Mouse (Mus musculus) embryonic facial prominence, embryonic 12.5 days (tissue): ENCODE measurements around the gene Hoxc6. TPM values are rescaled to one million over a fixed set of nuclear protein-coding genes. Genes with fewer than 3 reads are reported as not detected.

Source experiments
- ATAC-seq: fragments of 200-750 bp; cut with Nextera tagmentation; 2 replicates; pipeline ENCODE4 v1.8.0; 2017; ENCODE audit not compliant: insufficient number of reproducible peaks, insufficient read depth, low FRiP score, low TSS enrichment
- H3K27ac ChIP-seq: fragments of 300-500 bp; sonication (generic); 2 replicates; pipeline ENCODE4 v1.5.1; 2016; ENCODE audit warnings: mild to moderate bottlenecking
- H3K27me3 ChIP-seq: fragments of 300-500 bp; sonication (generic); 2 replicates; pipeline ENCODE4 v1.6.1; 2016; ENCODE audit warnings: mild to moderate bottlenecking, moderate library complexity
- H3K36me3 ChIP-seq: fragments of 300-500 bp; sonication (generic); 2 replicates; pipeline ENCODE4 v1.6.1; 2016; ENCODE audit warnings: mild to moderate bottlenecking
- H3K4me1 ChIP-seq: fragments of 300-500 bp; sonication (generic); 2 replicates; pipeline ENCODE4 v1.6.1; 2016
- H3K4me2 ChIP-seq: fragments of 300-500 bp; sonication (generic); replicated peaks from 2 replicates; pipeline ENCODE4 v1.6.1; 2016; ENCODE audit warnings: mild to moderate bottlenecking, moderate library complexity
- H3K4me3 ChIP-seq: fragments of 300-500 bp; sonication (generic); 2 replicates; pipeline ENCODE4 v1.5.1; 2016; ENCODE audit warnings: mild to moderate bottlenecking
- H3K9ac ChIP-seq: fragments of 300-500 bp; sonication (generic); 2 replicates; pipeline ENCODE4 v1.6.1; 2016; ENCODE audit warnings: mild to moderate bottlenecking, moderate library complexity
- H3K9me3 ChIP-seq: fragments of 300-500 bp; sonication (generic); 2 replicates; pipeline ENCODE4 v1.6.1; 2016; ENCODE audit warnings: mild to moderate bottlenecking, moderate library complexity
- WGBS: fragments of 180-500 bp; shearing (Covaris S2); methylation state at CpG from one replicate; pipeline ENCODE4 v1.1.7; 2016; 5-methylcytosine and 5-hydroxymethylcytosine counted together
- polyA plus RNA-seq: library from polyadenylated mRNA; unstranded; fragments of >200 nt; fragmentation: Nextera tagmentation; extraction: Ambion mirVana; gene quantifications from 2 replicates; pipeline ENCODE4 v1.2.1, GENCODE M21; 2016

The Hoxc6 gene
- polyA plus RNA-seq, 1 experiment from 2014 or later: not detected

DNA sequence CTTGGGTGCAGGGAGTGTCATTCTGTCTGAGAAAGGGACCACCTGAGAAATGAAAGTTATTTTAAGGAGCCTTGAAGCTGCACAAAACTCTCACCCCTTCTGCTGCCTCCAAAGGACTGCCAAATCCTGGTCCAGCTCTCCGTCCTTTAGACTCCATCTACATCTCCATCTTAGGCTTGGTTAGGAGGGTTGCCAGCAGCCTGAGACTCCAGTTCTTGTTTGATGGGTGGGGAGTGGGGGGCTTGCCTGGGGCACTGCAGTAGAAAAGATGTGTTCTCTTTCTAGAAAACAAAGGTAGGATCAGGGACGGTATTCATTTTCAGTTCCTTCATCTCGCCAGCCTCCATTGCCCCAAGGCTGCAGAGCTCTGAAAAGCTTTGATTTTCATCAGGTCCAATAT is 626 bp upstream of the Hoxc6 start:
- Histone ChIP-seq H3K36me3 (no peaks in the 10 kb centered on the region), H3K27ac (no peak overlapping the region), H3K9ac (no peak overlapping the region), H3K4me2 (no peak overlapping the region), H3K27me3 (peaks cover 96% of the 10 kb centered on the region), H3K9me3 (no peaks in the 10 kb centered on the region), H3K4me1 (peaks cover 11% of the 10 kb centered on the region), H3K4me3 (no peak overlapping the region)
- 0% methylated on average over 3 of the region's 3 CpGs for WGBS
- no peak for ATAC-seq

DNA sequence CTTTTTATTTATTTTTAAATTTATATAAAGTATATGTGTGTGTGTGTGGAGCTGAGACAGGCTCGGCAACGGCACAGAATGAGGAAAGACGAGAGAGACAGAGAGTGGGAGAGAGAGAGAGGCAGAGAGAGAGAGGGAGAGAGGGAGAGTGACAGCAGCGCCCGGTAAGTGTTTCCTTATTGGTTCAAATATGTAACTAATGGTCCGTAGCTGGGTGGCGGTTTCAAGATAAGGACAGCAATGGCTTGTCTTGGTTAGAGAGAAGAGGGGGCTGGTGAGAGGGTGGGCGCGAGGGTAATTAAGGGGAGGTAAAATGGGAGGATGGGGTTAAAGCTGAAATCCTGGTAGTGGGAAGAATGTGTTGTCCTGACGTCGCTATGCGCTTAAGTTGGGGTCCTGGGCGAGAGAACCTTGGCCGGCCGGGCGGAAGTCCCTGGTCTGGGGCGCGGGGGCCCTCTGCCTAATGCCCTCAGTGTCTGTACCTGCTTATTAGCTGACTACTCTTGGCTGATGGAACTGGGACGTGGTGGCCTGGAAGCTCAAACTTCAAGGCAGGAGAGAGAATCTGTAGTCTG is 638 bp downstream of the Hoxc6 start:
- Histone ChIP-seq H3K9ac (no peak overlapping the region), H3K4me1 (peaks cover 11% of the 10 kb centered on the region), H3K4me2 (peak overlapping the region; percentile 61), H3K27ac (no peak overlapping the region), H3K27me3 (peaks cover 98% of the 10 kb centered on the region), H3K4me3 (peak overlapping the region; percentile 35), H3K36me3 (no peaks in the 10 kb centered on the region), H3K9me3 (no peaks in the 10 kb centered on the region)
- 1% methylated on average over 19 of the region's 19 CpGs for WGBS
- no peak for ATAC-seq

- Histone ChIP-seq H3K4me2 (peak overlapping the region; percentile 61), H3K4me1 (peaks cover 11% of the 10 kb centered on the region), H3K36me3 (no peaks in the 10 kb centered on the region), H3K9me3 (no peaks in the 10 kb centered on the region), H3K9ac (no peak overlapping the region), H3K27ac (no peak overlapping the region), H3K4me3 (peak overlapping the region; percentile 35), H3K27me3 (peaks cover 98% of the 10 kb centered on the region)
- WGBS: under 1% methylated on average over 33 of the region's 33 CpGs
- ATAC-seq: no peak
Observed at GRCm38 (mm10) chr15:102999183-102999831, 1.2 kb downstream of the Hoxc6 start.

- H3K27me3 ChIP-seq: peaks cover 98% of the 10 kb centered on the region
- no peak overlapping the region for H3K9ac ChIP-seq
- no peaks in the 10 kb centered on the region for H3K9me3 ChIP-seq
- no peak overlapping the region for H3K27ac ChIP-seq
- no peak overlapping the region for H3K4me3 ChIP-seq
- 2% methylated on average over 11 of the region's 11 CpGs for WGBS
- no peak overlapping the region for H3K4me2 ChIP-seq
- H3K4me1 ChIP-seq: peaks cover 11% of the 10 kb centered on the region
- H3K36me3 ChIP-seq: no peaks in the 10 kb centered on the region
- no peak for ATAC-seq
Observed at GRCm38 (mm10) chr15:102999955-103000354, 1.9 kb downstream of the Hoxc6 start.

DNA sequence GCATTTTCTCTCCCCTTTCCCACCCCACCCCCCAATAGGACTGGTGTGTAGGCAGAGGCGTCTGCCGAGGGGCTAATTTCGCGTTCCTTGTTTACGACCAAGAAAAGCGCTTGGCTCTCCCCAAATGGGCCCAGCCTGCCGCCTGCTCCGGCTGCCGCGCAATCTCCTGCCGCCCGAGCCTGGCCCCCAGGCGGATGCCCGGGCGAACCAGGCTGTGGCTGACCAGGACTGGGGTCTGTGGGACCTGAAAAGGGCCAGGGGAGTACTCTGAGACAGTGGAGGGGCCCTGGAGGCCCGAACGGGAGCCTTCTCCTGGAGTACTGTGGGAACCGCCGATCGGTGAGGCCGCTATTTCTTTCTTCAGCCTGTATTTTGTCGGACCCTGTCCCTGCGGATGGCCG is 2.4 kb downstream of the Hoxc6 start:
- Histone ChIP-seq H3K36me3 (no peaks in the 10 kb centered on the region), H3K27ac (no peak overlapping the region), H3K27me3 (peaks cover 98% of the 10 kb centered on the region), H3K4me3 (no peak overlapping the region), H3K4me1 (peaks cover 11% of the 10 kb centered on the region), H3K9ac (no peak overlapping the region), H3K4me2 (no peak overlapping the region), H3K9me3 (no peaks in the 10 kb centered on the region)
- under 1% methylated on average over 24 of the region's 24 CpGs for WGBS
- no peak for ATAC-seq

DNA sequence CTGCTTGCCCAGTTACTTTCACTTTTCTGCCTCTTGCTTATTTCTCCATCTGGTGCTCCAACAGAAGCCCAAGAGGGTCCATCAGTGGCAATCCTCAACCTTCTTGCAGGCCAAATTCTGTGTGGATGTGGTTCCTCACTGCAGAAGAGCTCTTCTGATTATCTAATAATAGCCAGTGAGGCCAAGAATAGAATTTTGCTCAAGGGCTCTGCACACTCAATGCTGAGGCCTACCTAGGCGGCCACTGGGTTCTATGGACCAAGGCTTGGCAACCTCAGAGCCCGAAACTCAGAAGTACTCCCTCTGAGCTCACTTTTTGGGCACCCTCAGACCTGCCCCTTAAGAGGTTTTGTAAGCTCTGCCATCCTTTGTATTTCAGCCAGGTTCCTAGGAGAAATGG is 3.3 kb downstream of the Hoxc6 start:
- H3K36me3 ChIP-seq: no peaks in the 10 kb centered on the region
- no peak overlapping the region for H3K9ac ChIP-seq
- no peak for ATAC-seq
- H3K9me3 ChIP-seq: no peaks in the 10 kb centered on the region
- WGBS: 15% methylated on average over 2 of the region's 2 CpGs
- peaks cover 11% of the 10 kb centered on the region for H3K4me1 ChIP-seq
- H3K27me3 ChIP-seq: peaks cover 98% of the 10 kb centered on the region
- H3K4me2 ChIP-seq: no peak overlapping the region
- H3K27ac ChIP-seq: no peak overlapping the region
- H3K4me3 ChIP-seq: no peak overlapping the region

- Histone ChIP-seq H3K4me3 (no peak overlapping the region), H3K27me3 (peaks cover 100% of the 10 kb centered on the region), H3K27ac (no peak overlapping the region), H3K36me3 (no peaks in the 10 kb centered on the region), H3K9me3 (no peaks in the 10 kb centered on the region), H3K4me2 (no peak overlapping the region), H3K4me1 (peaks cover 11% of the 10 kb centered on the region), H3K9ac (no peak overlapping the region)
- no peak for ATAC-seq
- 1% methylated on average over 4 of the region's 4 CpGs for WGBS
Observed at GRCm38 (mm10) chr15:103002156-103002555, 4.1 kb downstream of the Hoxc6 start.

- no peaks in the 10 kb centered on the region for H3K36me3 ChIP-seq
- H3K4me1 ChIP-seq: peaks cover 11% of the 10 kb centered on the region
- 3% methylated on average over 13 of the region's 13 CpGs for WGBS
- no peak for ATAC-seq
- H3K27me3 ChIP-seq: peaks cover 100% of the 10 kb centered on the region
- no peak overlapping the region for H3K4me3 ChIP-seq
- no peak overlapping the region for H3K27ac ChIP-seq
- no peak overlapping the region for H3K4me2 ChIP-seq
- H3K9ac ChIP-seq: no peak overlapping the region
- no peaks in the 10 kb centered on the region for H3K9me3 ChIP-seq
Observed at GRCm38 (mm10) chr15:103002821-103003448, 4.9 kb downstream of the Hoxc6 start.

- Histone ChIP-seq H3K36me3 (no peaks in the 10 kb centered on the region), H3K4me1 (no peaks in the 10 kb centered on the region), H3K9me3 (no peaks in the 10 kb centered on the region), H3K27me3 (peaks cover 100% of the 10 kb centered on the region), H3K4me2 (no peak overlapping the region), H3K4me3 (no peak overlapping the region), H3K9ac (no peak overlapping the region), H3K27ac (no peak overlapping the region)
- WGBS: 1% methylated on average over 17 of the region's 17 CpGs
- ATAC-seq: no peak
Observed at GRCm38 (mm10) chr15:103005308-103005707, 7.3 kb downstream of the Hoxc6 start.

DNA sequence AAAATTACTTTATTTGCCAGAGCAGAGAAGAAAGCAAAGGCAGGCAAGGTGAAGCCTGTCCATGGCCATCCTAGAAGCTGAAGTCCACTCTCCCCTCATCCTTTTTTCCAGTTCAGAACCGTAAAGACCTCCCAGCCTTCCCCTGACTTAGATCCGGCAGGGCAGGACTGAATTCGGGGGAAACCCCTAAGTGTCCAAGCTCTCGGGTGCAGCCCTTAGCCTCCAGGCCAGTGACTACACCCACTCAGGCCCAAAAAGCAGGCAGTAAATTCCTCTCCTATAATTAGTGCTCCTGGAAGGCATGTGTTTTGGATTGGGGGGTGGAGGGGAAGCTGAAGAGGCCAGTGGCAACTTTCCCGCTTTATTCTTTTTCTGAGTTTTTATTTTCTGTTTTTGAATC is 7.7 kb downstream of the Hoxc6 start:
- Histone ChIP-seq H3K36me3 (no peaks in the 10 kb centered on the region), H3K27ac (no peak overlapping the region), H3K4me3 (no peak overlapping the region), H3K27me3 (peaks cover 100% of the 10 kb centered on the region), H3K9me3 (no peaks in the 10 kb centered on the region), H3K4me2 (no peak overlapping the region), H3K4me1 (no peaks in the 10 kb centered on the region), H3K9ac (no peak overlapping the region)
- 2% methylated on average over 5 of the region's 5 CpGs for WGBS
- ATAC-seq: no peak

- H3K4me3 ChIP-seq: no peak overlapping the region
- no peaks in the 10 kb centered on the region for H3K4me1 ChIP-seq
- no peak for ATAC-seq
Observed at GRCm38 (mm10) chr15:103006326-103006725, 8.3 kb downstream of the Hoxc6 start.

More at GRCm38 (mm10) chr15:103006326-103006725, 8.3 kb downstream of the Hoxc6 start:
- Histone ChIP-seq H3K4me2 (no peak overlapping the region), H3K27ac (no peak overlapping the region), H3K9ac (no peak overlapping the region), H3K27me3 (peaks cover 100% of the 10 kb centered on the region), H3K9me3 (no peaks in the 10 kb centered on the region), H3K36me3 (no peaks in the 10 kb centered on the region)
- 12% methylated on average over 1 of the region's 1 CpGs for WGBS
